Mouse (Mus musculus): ENCODE data around the gene Olfr839-ps1. TPM values are rescaled to one million over a fixed set of nuclear protein-coding genes. Genes with fewer than 3 reads are reported as not detected.

Olfr839-ps1 gene
- total RNA-seq (2014; rRNA removed) (0.05 TPM in 1 of 2 replicates, not detected in the other), polyA plus RNA-seq (2015; fragmentation: Nextera tagmentation; extraction: Ambion mirVana) (not detected in 2 replicates)

- H3K27ac ChIP-seq: no peak within 1 kb of the TSS
- no peak within 1 kb of the TSS for H3K4me2 ChIP-seq (ENCODE audit: low read depth, low read length)
- DNase-seq (ENCODE audit: low spot score): no peak
- 75% methylated on average over 1 of the region's 1 CpGs for WGBS
- H3K4me1 ChIP-seq (ENCODE audit: insufficient read depth, low read length): no peaks in the 10 kb centered on the region
- no peak for TF ChIP-seq CTCF (IDR thresholded peaks at IDR 0.05; ENCODE audit: low read depth)
- H3K9ac ChIP-seq (replicated peaks; ENCODE audit: low read length): no peak within 1 kb of the TSS
- H3K4me3 ChIP-seq (ENCODE audit: low read length): no peak within 1 kb of the TSS
- no peak for ATAC-seq
- H3K27me3 ChIP-seq (ENCODE audit: insufficient read depth, low read length): no peaks in the 10 kb centered on the region
- 0 out of 2 replicates have a peak, but pooled peaks cover 7% of the 10 kb centered on the region for H3K9me3 ChIP-seq (ENCODE audit: low read length)
- H3K36me3 ChIP-seq (ENCODE audit: insufficient read depth, low read length): no peaks in the 10 kb centered on the region
Measured at GRCm38 (mm10) chr9:19177212-19177611, at the start of gene Olfr839-ps1. Gene Olfr839-ps1, minus strand, starts transcription at chr9:19177312.

- Histone ChIP-seq H3K9me3 (ENCODE audit: low read length) (no peaks in the 10 kb centered on the region), H3K27ac (no peak within 1 kb of the TSS), H3K4me2 (ENCODE audit: low read depth, low read length) (no peak within 1 kb of the TSS), H3K9ac (replicated peaks; ENCODE audit: low read length) (no peak within 1 kb of the TSS), H3K4me3 (ENCODE audit: low read length) (no peak within 1 kb of the TSS), H3K36me3 (ENCODE audit: insufficient read depth, low read length) (no peaks in the 10 kb centered on the region), H3K27me3 (ENCODE audit: insufficient read depth, low read length) (no peaks in the 10 kb centered on the region), H3K4me1 (ENCODE audit: insufficient read depth, low read length) (no peaks in the 10 kb centered on the region)
- ATAC-seq: no peak
- 64% methylated on average over 1 of the region's 1 CpGs for WGBS
- no peak for TF ChIP-seq CTCF (IDR thresholded peaks at IDR 0.05; ENCODE audit: low read depth)
- DNase-seq (ENCODE audit: low spot score): no peak
Measured at GRCm38 (mm10) chr9:19136017-19136416, 41.1 kb downstream of the Olfr839-ps1 start, which contains the start of gene Olfr837. Gene Olfr837, plus strand, starts transcription at chr9:19136317.

GRCm38 (mm10) chr9:19120082-19120481, 57.0 kb downstream of the Olfr839-ps1 start, which contains the start of gene Olfr836:
Gene Olfr836, plus strand, starts transcription at chr9:19120382.
- DNase-seq (ENCODE audit: low spot score) (no peak), ATAC-seq (no peak)
- Histone ChIP-seq H3K9ac (replicated peaks; ENCODE audit: low read length) (no peak within 1 kb of the TSS), H3K4me2 (ENCODE audit: low read depth, low read length) (no peak within 1 kb of the TSS), H3K9me3 (ENCODE audit: low read length) (no peaks in the 10 kb centered on the region), H3K4me1 (ENCODE audit: insufficient read depth, low read length) (no peaks in the 10 kb centered on the region), H3K4me3 (ENCODE audit: low read length) (no peak within 1 kb of the TSS), H3K27ac (no peak within 1 kb of the TSS), H3K27me3 (ENCODE audit: insufficient read depth, low read length) (no peaks in the 10 kb centered on the region), H3K36me3 (ENCODE audit: insufficient read depth, low read length) (no peaks in the 10 kb centered on the region)
- TF ChIP-seq CTCF (IDR thresholded peaks at IDR 0.05; ENCODE audit: low read depth): no peak

Other genes starting within 250 kb of the Olfr839-ps1 start
- gene Olfr832, start 240.2 kb downstream of the Olfr839-ps1 start, total RNA-seq (2014; rRNA removed): not detected in 2 replicates
- gene Olfr832, start 240.2 kb downstream of the Olfr839-ps1 start, polyA plus RNA-seq (2015; fragmentation: Nextera tagmentation; extraction: Ambion mirVana): not detected in 2 replicates
- not detected in 2 replicates for gene Olfr834, start 189.3 kb downstream of the Olfr839-ps1 start, total RNA-seq (2014; rRNA removed)
- not detected in 2 replicates for gene Olfr834, start 189.3 kb downstream of the Olfr839-ps1 start, polyA plus RNA-seq (2015; fragmentation: Nextera tagmentation; extraction: Ambion mirVana)
- gene Olfr835, start 144.6 kb downstream of the Olfr839-ps1 start, total RNA-seq (2014; rRNA removed): not detected in 2 replicates
- gene Olfr835, start 144.6 kb downstream of the Olfr839-ps1 start, polyA plus RNA-seq (2015; fragmentation: Nextera tagmentation; extraction: Ambion mirVana): not detected in 2 replicates
- gene Olfr836, start 56.9 kb downstream of the Olfr839-ps1 start, total RNA-seq (2014; rRNA removed): not detected in 2 replicates
- not detected in 2 replicates for gene Olfr836, start 56.9 kb downstream of the Olfr839-ps1 start, polyA plus RNA-seq (2015; fragmentation: Nextera tagmentation; extraction: Ambion mirVana)
- not detected in 2 replicates for gene Olfr837, start 41.0 kb downstream of the Olfr839-ps1 start, total RNA-seq (2014; rRNA removed)
- not detected in 2 replicates for gene Olfr837, start 41.0 kb downstream of the Olfr839-ps1 start, polyA plus RNA-seq (2015; fragmentation: Nextera tagmentation; extraction: Ambion mirVana)
- gene Olfr843, start 74.7 kb upstream of the Olfr839-ps1 start, total RNA-seq (2014; rRNA removed): not detected in 2 replicates
- not detected in 2 replicates for gene Olfr843, start 74.7 kb upstream of the Olfr839-ps1 start, polyA plus RNA-seq (2015; fragmentation: Nextera tagmentation; extraction: Ambion mirVana)
- not detected in 2 replicates for gene Olfr844, start 139.0 kb upstream of the Olfr839-ps1 start, total RNA-seq (2014; rRNA removed)
- gene Olfr844, start 139.0 kb upstream of the Olfr839-ps1 start, polyA plus RNA-seq (2015; fragmentation: Nextera tagmentation; extraction: Ambion mirVana): not detected in 2 replicates
- not detected in 2 replicates for gene Olfr845, start 159.1 kb upstream of the Olfr839-ps1 start, total RNA-seq (2014; rRNA removed)
- gene Olfr845, start 159.1 kb upstream of the Olfr839-ps1 start, polyA plus RNA-seq (2015; fragmentation: Nextera tagmentation; extraction: Ambion mirVana): not detected in 2 replicates
- gene Olfr846, start 186.7 kb upstream of the Olfr839-ps1 start, total RNA-seq (2014; rRNA removed): not detected in 2 replicates
- gene Olfr846, start 186.7 kb upstream of the Olfr839-ps1 start, polyA plus RNA-seq (2015; fragmentation: Nextera tagmentation; extraction: Ambion mirVana): not detected in 2 replicates
- gene Olfr847, start 201.4 kb upstream of the Olfr839-ps1 start, total RNA-seq (2014; rRNA removed): not detected in 2 replicates
- not detected in 2 replicates for gene Olfr847, start 201.4 kb upstream of the Olfr839-ps1 start, polyA plus RNA-seq (2015; fragmentation: Nextera tagmentation; extraction: Ambion mirVana)

Data from hindbrain, postnatal 0 days (tissue).